Mouse (Mus musculus): ENCODE results near the gene Smyd1. TPM values are rescaled to one million over a fixed set of nuclear protein-coding genes. Genes with fewer than 3 reads are reported as not detected.

Gene Smyd1
- 1 to 10 TPM; 2.0 to 3.1 TPM for total RNA-seq (2021)
- long read RNA-seq, experiment 1, partial matches to known transcripts, result 2 of 2 reads
- long read RNA-seq, experiment 1, other reads (novel, unspliced or antisense), result 0 of 2 reads
- long read RNA-seq, experiment 2, result 0 reads

DNA sequence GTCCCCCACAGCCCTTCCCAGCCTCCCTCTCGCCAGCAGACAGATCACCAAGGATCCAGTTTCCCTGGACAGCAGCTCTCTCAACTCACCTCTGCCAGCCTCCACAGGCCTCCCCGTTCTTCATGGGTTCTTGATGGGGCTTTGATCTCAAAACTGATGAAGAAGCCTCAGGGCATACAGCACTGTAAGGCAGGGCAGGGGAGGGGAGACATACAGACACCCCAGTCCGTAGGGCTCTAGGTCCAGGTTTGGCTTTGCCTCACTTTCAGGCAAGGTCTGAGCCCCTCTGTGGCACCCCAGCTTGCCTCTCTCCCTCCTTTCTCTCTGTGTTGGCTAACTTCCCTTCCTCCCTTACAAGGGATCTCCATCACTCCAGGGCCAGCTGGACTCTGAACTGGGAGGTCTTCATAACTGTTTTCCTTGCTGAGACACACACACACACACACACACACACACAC, at the start of gene Smyd1:
TSS of gene Smyd1 (minus strand) at position 408 of the 458 bp plus-strand sequence.
- intact Hi-C loops (cut with DNase I), result no loop called here
- DNase-seq (ENCODE audit: low spot score in 2 of 2), result no peak

DNA sequence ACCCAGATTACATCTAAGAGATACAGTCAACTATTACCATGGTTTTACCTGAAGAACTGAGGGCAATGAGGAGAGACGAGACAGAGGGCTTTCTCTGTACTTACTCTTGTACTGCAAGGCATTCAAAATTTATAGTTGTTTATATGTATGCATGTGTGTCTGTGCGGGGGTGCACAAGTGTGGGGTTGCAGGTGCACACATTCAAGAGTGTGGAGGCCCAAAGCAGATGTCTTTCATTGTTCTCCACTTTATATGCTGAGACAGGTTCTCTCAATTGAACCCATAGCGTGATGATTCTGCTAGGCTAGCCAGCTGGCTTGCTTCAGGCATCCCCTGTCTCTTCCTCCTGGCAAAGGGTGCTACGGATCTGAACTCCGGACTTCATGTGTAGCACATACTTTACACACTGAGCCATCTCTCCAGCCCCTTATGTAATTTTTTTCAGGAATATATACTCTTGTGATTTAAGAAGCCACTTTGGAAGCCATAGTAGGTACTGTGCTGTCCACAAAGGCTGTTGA, 49.1 kb upstream of the Smyd1 start:
- no peak for DNase-seq (ENCODE audit: low spot score in 2 of 2)
- intact Hi-C loops (cut with DNase I), result no loop called here

DNA sequence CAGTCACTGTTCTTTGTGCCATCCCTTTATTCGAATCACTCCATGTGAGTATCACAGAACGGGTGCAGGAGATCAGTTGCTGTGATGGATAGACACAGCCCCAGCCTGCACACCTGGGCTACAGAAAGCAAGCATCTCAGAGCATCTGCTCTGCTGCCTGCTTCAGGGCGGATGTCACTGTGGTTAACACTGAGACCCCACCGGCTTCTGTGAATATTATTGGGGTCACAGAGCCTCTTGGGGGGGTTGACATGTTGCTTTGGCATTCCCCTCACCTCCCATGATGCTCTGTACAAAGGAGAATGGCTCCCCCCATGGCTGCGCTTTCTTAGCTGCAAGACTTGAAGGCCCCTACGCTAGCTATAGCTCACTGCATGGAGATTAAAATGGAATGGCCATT, 47.4 kb upstream of the Smyd1 start:
- intact Hi-C loops (cut with DNase I), result no loop called here
- no peak for DNase-seq (ENCODE audit: low spot score in 2 of 2)

DNA sequence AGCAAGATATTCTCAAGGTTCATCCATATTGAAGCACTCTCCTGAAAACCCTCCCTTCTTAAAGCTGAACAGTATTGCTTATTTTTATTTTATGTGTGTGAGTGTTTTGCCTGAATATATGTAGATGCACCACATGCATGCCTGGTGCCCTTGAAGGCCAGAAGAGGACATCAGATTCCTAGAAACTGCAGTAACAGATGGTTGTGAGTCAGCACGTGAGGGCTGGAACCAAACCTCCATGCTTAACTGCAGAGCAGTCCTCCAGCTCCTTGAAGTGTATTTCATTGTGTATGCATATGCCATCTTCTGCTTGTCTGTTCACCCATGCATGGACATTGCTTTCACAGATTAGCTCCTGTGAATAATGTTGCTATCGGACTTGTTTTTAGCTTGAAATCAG, 42.0 kb upstream of the Smyd1 start:
- DNase-seq (ENCODE audit: low spot score in 2 of 2), result no peak
- intact Hi-C loops (cut with DNase I), result no loop called here

DNA sequence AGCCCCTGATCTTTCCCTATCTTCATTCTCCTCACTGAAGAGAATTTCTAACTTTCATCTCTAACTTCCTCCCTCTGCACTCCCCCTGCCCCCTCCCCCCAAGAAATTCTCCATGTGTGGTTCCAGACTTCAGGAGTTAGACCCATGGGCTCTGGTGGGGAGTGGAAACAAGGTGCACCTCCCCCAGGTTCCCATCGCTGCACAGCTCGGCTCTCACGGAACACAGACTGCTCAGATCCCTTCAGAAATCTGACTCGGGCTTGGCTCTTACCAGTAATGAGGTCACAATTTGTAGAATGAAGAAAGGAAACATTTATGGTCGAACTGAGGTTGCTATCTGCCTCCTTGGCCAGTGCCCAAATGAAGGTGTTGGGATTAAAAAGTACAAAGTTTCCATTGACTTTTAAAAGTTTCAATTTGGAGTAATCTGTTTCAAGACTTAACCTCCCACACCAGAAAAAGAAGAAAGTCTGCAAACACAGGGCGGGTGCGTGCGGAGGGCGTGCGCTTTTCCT, 39.2 kb upstream of the Smyd1 start:
- intact Hi-C loops (cut with DNase I), result no loop called here

DNA sequence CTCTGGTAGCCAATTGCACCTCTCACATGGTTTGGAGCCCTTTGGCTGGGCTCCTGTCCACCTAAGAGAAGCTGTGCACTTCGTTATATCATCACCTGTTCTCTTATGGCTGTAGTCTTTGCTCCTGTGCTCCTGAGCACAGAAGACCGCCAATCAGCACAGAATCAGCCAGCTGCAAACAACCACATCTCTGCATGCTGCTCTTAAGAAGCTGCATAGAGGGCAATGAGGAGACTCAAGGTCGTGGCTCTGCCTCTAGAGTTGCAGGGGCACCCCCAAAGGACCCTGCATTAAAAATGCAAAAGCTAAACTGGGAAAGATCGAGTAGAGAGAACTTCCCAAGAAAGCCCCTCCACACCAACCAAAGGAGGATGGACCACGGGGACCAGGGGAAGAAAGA, 38.7 kb upstream of the Smyd1 start:
- DNase-seq (ENCODE audit: low spot score in 2 of 2), result no peak
- intact Hi-C loops (cut with DNase I), result no loop called here

More for the DNA sequence above, 39.2 kb upstream of the Smyd1 start:
- DNase-seq (ENCODE audit: low spot score in 2 of 2), result no peak

DNA sequence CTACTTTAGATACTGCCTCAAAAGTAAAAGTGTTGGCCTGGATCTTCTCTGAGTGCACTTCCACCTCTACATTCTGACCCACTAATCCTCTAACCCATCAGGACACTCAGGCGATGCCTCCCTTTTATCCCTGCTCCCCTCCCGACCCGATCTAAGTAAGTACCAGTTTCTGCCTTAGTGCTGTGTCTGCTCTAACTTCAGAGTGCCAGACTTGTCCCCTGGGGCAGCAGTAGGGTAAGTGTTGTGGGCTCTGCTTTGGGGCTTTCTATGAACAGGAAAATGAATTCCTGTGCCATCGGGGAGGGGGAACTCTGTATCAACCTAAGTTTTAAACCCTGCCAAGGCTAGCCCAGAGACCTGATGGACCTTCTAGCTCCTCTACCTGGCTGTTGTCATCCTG, 38.2 kb upstream of the Smyd1 start:
- DNase-seq (ENCODE audit: low spot score in 2 of 2), result no peak
- intact Hi-C loops (cut with DNase I), result no loop called here

DNA sequence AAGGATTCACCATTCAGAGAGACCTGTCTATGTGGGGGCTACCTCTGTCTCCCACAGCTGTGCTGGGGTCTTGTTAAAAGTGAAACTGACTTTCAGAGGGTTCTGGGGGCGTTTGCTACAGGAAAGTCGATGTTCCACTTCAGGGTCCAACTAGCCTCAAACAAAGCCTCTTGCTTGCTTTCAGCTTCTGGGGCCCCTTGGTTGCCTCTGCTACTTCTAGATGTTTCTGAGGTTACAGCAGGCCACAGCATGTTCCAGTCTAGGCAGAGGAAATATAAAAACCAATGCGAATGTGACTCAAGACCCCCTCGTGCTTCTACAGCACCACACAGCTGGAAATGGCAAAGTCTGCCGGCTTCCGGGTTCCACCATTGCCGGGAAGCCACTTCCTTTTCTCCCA, 35.5 kb upstream of the Smyd1 start:
- intact Hi-C loops (cut with DNase I), result no loop called here
- DNase-seq (ENCODE audit: low spot score in 2 of 2), result no peak

DNA sequence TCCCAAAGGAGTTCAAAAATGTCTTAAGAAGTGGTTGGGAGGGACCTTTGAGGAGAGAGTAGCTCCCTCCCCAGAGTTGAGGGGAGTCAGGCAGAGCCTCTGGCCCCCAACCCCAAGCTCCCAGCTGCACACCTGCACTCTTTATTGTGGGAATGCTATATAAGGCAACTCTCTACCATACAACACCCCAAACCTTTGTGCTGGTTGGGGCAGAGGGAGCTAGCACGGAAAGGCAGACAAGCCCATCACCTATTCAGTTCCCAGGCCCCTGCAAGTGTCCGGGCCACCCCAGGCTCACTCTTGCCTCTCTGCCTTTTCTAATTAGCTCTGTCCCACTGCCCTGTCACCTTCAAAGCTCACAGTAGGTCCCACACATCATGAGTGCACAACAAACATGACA, 31.7 kb upstream of the Smyd1 start:
- intact Hi-C loops (cut with DNase I), result no loop called here
- DNase-seq (ENCODE audit: low spot score in 2 of 2), result no peak

DNA sequence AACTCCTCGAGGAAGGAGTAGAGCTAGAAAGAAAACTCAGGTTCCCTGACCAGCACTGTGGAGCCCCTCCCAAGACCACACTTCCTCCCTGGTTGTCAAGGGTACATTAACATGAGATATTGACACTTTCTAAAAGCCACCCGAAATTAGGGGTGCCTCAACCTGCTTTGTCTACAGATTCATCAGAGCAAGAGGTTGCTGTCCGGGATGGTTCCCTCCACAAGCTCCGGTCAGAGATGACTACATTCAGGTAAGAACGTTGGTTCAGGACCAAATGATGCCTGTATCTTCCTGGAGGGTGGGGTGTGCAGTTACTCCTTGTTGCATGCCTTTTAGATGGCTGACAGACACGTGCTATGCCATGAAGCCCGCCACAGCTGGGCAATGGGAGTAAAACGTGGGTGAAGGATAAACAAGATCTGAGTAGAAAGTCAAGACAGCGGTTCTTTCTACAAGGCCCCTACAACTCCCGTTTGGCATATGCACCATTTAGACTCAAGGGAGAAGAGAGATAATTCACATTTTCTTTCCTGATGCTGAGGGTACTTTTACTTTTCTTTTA, 30.9 kb upstream of the Smyd1 start:
- intact Hi-C loops (cut with DNase I), result no loop called here
- no peak for DNase-seq (ENCODE audit: low spot score in 2 of 2)

DNA sequence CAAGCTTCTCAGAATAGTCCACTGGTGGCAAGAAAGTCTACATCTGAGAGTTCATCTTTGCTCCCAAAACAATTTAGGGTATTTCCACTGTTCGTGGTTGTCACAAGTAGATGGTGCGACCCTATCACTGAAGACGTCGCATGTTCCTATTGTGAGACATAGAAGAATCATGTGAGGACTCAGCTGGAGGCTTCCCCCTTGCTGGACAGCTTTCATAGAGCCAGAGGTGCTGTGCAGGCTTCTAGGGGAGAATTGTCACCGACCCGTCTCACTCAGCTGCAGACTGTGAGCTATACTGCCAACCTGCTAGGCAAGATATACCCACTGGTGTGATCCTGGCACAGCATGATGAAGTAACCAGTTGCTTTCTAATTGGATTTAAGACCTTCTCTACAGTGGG, 30.2 kb upstream of the Smyd1 start:
- no peak for DNase-seq (ENCODE audit: low spot score in 2 of 2)
- intact Hi-C loops (cut with DNase I), result no loop called here

DNA sequence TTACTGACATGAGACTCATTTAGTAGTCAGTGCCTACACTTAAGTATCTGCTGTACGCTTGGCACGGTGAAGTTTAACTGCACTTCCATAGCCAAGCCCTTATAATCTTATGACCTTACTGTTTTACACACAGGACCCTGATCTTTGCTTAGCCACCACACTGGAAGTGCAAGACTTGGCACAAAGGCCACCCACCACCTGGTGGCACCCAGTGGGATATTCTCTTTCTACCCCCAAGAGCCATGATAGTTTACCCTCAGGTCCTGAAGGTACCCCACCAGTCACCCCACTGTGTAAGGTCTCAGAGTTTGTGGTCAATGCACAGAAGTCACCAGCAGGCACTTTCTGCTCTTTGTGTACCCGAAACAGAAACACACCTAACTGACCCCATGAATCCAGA, 29.2 kb upstream of the Smyd1 start:
- DNase-seq (ENCODE audit: low spot score in 2 of 2), result no peak
- intact Hi-C loops (cut with DNase I), result no loop called here

DNA sequence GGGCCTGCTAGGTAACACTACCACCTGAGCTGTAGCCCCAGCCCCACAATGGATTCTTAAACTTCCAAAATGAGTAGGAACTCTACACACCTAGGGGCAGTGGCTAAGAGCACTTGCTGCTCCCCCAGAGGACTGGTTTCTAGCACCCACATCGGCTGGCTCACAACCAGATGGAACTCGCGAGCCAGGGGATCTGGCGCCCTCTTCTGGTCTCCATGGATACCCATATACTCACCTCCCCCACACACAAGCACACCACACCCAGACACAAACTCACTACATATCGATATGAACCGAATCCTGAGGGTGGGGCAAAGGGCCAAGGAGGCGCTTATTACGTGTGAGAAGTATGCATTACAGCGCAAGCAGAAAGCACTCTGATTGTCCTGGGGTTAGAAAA, 26.0 kb upstream of the Smyd1 start:
- DNase-seq (ENCODE audit: low spot score in 2 of 2), result no peak
- intact Hi-C loops (cut with DNase I), result no loop called here

DNA sequence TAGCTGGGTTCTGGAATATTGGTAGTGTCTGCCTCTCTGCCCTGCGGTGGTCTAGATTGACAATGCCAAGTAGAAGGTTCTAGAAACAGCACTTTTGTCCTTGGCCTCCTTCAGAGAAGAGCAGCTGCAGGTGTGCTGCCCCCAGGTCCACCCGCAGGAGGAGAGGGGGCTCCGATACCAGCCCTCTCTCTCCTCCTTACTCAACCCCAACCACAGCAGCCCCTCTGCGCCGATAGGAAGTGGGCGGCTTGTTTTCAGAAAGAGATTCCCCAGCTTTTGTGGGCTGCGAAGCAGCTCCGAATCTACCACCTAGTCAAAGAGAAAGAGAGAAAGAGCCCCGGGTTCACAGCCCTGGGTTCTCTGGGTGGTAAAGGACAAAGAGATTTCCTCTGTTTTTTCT, 19.1 kb upstream of the Smyd1 start:
- intact Hi-C loops (cut with DNase I), result no loop called here
- no peak for DNase-seq (ENCODE audit: low spot score in 2 of 2)

DNA sequence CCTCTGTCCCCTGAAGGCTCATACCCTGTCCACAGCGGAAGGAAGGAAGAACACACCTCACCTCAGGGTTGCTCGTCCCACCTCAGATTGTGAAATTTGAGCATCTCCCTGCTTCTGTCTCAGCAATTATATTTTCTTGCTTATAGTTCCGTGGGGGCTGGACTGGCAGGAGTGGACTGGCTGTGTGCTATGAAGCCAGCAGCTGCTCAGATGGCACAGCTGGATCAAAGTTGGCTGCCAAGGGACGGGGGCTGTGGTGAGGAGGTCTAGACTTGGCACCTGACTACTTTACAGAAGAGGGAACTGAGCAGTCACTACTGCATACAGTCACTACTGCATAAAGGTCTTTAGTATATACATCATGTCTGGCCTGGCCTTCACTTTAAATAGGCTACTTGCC, 17.3 kb upstream of the Smyd1 start:
- DNase-seq (ENCODE audit: low spot score in 2 of 2), result no peak
- intact Hi-C loops (cut with DNase I), result no loop called here

DNA sequence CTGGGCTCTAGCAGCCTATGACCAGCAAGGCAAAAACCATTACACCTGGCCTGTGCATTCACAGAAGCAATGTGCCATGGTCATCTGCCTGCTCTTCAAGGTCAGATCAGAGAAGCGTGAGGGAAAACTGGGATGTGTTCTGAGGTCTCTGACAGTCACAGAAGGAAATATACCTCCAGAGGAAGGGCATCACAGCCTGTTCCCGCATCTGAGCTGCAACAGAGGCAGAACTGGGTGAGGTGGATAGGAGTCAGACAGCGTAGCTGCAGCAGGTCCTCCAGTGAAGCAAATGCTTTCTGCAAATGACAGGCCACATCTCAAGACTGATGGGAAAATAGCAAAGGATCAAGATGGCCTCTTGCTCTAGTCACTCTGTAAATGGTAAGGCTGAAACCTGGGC, 16.9 kb upstream of the Smyd1 start:
- DNase-seq (ENCODE audit: low spot score in 2 of 2), result no peak
- intact Hi-C loops (cut with DNase I), result no loop called here

DNA sequence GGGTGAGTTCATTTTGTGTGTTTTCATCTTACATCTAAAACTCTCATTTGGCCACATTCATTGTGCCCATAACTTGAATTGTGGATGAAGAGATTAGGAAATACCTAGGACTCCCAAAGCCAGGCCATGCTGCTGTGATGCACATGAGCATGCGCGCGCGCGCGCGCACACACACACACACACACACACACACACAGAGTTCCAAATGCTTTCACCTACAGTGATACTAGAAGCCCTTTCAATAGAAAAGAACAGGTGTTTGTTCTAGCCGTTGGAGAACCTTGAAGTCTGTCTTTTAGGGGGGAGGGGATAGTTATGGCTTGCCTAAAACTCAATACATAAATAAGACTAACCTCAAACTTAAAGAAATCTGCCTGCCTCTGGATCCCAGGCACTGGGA, 15.6 kb upstream of the Smyd1 start:
- intact Hi-C loops (cut with DNase I), result no loop called here
- no peak for DNase-seq (ENCODE audit: low spot score in 2 of 2)

DNA sequence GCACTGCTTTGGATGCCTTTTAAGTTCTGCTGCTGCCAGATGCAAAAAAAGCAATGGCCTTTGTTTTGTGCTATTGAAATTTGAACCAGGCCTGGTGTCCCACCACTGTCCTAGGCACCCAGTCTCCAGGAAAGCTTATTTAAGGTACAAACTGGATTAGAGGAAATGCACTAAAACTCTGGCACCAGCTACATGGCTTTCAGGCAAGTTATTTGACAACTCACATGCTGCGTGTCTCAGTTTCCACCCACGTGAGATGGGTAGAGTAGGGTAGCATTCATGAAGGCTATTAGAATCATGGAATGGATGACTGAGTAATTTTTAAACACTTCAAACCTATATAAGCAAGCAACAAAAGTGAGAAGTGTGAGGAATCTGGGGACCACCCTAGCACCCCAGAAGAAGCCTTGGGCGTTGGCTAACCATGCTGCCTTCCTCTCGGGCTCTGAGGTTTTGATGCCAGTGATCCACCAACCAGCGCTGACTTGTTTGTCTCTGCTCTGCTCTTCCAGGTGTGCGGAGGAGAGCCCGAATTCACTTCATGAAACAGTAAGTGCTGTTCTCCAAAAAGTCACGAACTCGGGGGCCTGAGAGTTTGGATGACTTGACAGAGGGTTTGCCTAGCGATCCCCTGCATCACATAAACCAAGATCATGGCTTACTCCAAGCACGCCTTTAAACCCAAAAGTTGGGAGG, 11.7 kb upstream of the Smyd1 start:
- no peak for DNase-seq (ENCODE audit: low spot score in 2 of 2)
- intact Hi-C loops (cut with DNase I), result no loop called here

DNA sequence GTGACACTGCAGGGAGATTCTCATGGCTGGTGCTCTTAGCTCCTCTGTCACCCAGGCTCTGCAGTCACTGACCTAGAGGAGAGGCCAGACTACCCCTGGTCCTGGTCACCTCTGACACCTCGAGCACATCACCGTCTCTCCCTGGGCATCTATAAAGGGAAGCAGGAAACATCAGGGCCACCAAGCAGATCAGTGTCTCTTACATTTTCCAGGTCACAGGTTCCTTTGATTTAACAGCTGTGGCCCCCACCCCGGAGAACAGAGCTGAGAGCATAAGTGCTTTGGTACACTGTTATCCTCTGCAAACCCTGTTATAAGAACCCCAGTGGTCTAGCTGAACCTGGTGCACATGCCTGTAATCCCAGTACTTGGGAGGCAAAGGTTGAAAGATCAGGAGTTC, 11.0 kb upstream of the Smyd1 start:
- intact Hi-C loops (cut with DNase I), result no loop called here
- DNase-seq (ENCODE audit: low spot score in 2 of 2), result no peak

DNA sequence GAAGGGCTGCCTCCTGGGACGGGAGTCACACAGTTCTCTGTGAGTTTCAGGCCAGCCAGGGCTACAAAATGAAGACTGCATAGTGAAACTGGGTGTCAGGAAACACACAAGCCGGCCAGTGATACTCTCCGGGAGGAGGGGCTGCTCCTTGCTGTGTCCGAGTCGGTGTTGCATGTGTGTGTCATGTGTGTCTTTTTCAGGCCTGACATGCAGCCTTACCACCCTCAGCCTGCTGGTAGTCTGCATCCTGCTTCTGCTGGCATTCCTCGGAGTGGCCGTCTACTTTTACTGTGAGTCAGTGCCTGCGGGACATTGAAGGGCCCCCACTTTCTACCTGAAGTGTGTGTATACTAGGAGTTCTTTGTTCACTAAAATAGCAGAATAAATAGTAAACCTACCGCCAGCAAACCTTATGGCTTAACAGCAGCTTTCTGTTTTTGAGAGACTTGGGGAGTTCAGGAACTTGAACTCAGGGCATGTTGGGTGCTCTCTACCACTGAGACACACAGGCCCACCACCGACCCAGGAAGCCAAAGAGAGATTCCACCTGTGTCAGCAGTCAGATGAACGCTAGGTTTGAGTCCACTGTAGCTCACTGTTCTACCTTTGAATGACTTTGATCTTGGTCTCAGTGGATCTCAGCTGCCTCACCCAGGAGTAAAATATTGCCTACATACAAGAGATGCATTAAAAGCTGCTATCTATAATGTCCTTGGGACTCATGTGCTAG, 10.4 kb upstream of the Smyd1 start:
- DNase-seq (ENCODE audit: low spot score in 2 of 2), result no peak
- intact Hi-C loops (cut with DNase I), result no loop called here

Data from left cerebral cortex, postnatal 14 days (tissue).